Mouse (Mus musculus): ENCODE data around the gene Gm8994.

Gene Gm8994

DNA sequence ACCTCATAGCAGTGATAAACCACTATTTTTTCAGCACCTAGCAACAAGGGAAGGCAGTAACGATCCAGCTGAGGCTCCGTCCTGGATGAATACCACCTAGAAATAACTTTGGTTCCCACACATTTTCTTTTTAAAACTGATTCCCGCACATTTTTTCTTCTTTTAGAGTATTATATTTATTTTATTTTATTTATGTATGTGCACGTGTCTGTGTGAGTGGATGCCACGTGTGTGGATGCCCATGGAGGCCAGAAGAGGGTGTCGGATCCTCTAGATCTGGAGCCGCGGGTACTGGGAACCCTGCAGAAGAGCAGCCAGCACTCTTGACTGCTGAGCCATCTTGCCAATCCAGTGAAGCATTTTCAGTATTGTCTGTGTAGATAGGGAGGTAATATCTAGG, 36.0 kb downstream of the Gm8994 start:
- no peak for DNase-seq (ENCODE audit: low spot score)

DNA sequence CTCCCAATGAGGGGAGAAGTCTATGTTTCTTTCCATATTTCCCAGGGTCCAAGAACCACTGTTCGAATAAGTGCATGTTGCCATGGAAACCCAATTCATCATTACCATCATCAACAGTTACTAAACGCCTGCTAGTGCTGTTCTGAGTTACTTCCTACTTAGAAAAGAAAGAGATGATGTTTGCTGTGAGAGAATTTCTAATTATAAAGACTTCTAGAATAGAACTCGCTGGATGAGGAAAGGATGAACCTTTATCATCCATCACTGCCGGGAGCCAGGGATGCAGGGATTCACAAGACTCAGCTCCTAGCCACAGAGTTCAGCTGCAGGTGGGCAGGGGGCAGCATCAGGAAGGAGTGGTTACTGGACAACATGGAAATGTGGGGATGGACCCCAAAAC, 36.7 kb downstream of the Gm8994 start:
- no peak for DNase-seq (ENCODE audit: low spot score)

DNA sequence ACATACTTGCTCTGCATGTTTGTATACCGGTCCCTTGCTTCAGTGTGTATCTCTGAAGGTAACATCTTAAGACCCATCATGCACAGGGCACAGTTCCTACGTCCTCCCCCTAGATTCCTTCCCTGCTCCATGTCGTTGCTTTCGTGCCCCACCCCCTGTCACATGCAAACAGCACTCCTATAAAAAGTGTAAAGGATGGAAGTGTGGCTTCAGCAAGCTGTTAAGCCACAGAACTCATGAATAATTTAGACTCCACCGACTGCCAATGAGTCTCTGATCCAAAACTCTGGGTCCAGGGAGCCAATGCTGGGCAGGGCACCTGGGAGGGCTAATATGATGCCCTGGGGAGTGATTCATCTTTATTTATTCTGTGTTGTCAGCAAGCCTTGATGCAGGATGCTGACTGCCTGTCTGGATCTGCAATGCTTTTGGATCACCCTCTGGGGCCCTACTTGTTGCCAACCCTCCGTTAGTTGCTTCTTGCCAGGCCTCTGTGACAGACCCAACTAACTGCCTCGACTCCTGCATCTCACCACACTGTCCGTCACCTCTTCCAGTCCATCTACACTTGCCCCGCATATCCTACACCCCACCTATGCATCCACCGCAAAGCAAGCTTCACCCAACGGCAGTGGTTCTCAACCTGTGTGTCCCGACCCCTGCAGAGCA, 37.2 kb downstream of the Gm8994 start:
- no peak for DNase-seq (ENCODE audit: low spot score)

DNA sequence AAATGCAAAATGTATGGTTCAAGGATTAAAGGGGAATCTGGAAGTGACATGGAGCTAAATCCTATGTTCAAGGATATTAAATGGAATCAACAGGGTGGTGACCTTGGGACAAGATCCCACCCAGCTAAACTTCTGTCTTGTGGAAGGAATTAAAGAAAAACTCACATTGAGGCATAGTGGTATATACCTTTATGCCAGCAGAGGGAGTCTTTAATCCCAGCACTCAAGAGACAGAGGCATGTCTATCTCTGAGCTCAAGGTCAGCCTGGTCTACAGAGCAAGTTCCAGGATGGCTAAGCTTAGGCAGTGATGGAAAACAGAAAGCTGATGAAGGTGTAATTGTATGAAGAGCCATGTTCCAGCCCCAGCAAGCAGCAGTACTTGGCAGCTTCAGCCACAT, 48.8 kb downstream of the Gm8994 start:
- no peak for DNase-seq (ENCODE audit: low spot score)
